Mouse (Mus musculus) kidney, adult 2 months (tissue): ENCODE measurements at regions not wholly inside any gene's neighbourhood (a gene's known extent, or its start where the extent isn't known, plus 50 kb on each side); places are given as distances from the start of the nearest gene placed in this dataset.

Experiments used
- CTCF ChIP-seq: fragments of 200-500 bp; conservative IDR thresholded peaks from 2 replicates; pipeline ENCODE4 v1.5.1; 2011; ENCODE audit warnings: low read depth, mild to moderate bottlenecking, control low read depth, low read length, moderate library complexity, mixed read lengths; ENCODE audit not compliant: insufficient read depth, insufficient read length
- POLR2A ChIP-seq: fragments of 200-500 bp; IDR thresholded peaks from one replicate; pipeline ENCODE4 v1.6.1; 2011; ENCODE audit warnings: low read depth, low read length, control low read depth

DNA sequence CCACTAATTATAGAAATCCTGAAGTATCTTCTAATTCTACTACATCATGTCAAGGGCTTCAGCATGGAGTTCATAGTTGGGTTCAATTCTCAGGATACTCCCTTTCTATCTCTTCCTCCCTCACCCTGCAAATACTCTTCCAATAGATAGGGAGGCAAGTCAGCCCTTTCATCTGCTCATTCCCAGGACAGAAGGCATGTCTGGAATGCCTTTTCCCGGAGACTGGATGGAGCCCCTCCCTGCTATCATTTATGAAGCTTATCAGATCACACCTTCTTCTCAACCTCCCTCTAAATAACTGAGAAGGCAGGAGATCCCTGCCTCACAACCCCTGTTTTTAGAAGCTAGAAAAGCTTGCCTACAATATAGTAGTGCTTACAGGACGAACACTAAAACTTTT is 1010.6 kb downstream of the A830018L16Rik start:
- TF ChIP-seq CTCF = no peak
- TF ChIP-seq POLR2A = no peak
